Mouse (Mus musculus): Measurements from ENCODE around the gene Rnf141.

The Rnf141 gene

GRCm38 (mm10) chr7:110797722-110798409, 46.4 kb downstream of the Rnf141 start:
- DNase-seq (ENCODE audit: extremely low read depth, insufficient read length, low spot score) = no peak

- no peak for DNase-seq (ENCODE audit: extremely low read depth, insufficient read length, low spot score)
These were observed 47.7 kb downstream of the Rnf141 start for GRCm38 (mm10) chr7:110796367-110797051.

GRCm38 (mm10) chr7:110794722-110795121, 49.5 kb downstream of the Rnf141 start:
- DNase-seq (ENCODE audit: extremely low read depth, insufficient read length, low spot score) = no peak

- no peak for DNase-seq (ENCODE audit: extremely low read depth, insufficient read length, low spot score)
These were observed 51.4 kb downstream of the Rnf141 start for GRCm38 (mm10) chr7:110792834-110793233.

GRCm38 (mm10) chr7:110792201-110792600, 52.1 kb downstream of the Rnf141 start:
- DNase-seq (ENCODE audit: extremely low read depth, insufficient read length, low spot score) = no peak

- no peak for DNase-seq (ENCODE audit: extremely low read depth, insufficient read length, low spot score)
These were observed 53.4 kb downstream of the Rnf141 start for GRCm38 (mm10) chr7:110790878-110791277.

- peak; percentile 55 for DNase-seq (ENCODE audit: extremely low read depth, insufficient read length, low spot score)
These were observed 56.9 kb downstream of the Rnf141 start for GRCm38 (mm10) chr7:110787310-110787709.

GRCm38 (mm10) chr7:110785741-110786146, 58.5 kb downstream of the Rnf141 start:
- DNase-seq (ENCODE audit: extremely low read depth, insufficient read length, low spot score) = no peak

- peak; percentile 48 for DNase-seq (ENCODE audit: extremely low read depth, insufficient read length, low spot score)
These were observed 59.3 kb downstream of the Rnf141 start for GRCm38 (mm10) chr7:110784965-110785364.

GRCm38 (mm10) chr7:110782845-110783478, 61.3 kb downstream of the Rnf141 start:
- no peak for DNase-seq (ENCODE audit: extremely low read depth, insufficient read length, low spot score)

GRCm38 (mm10) chr7:110782135-110782534, 62.1 kb downstream of the Rnf141 start:
- no peak for DNase-seq (ENCODE audit: extremely low read depth, insufficient read length, low spot score)

- DNase-seq (ENCODE audit: extremely low read depth, insufficient read length, low spot score) = no peak
These were observed 63.0 kb downstream of the Rnf141 start for GRCm38 (mm10) chr7:110781231-110781711.

- peak; percentile 71 for DNase-seq (ENCODE audit: extremely low read depth, insufficient read length, low spot score)
These were observed 63.7 kb downstream of the Rnf141 start for GRCm38 (mm10) chr7:110780520-110780919.

- DNase-seq (ENCODE audit: extremely low read depth, insufficient read length, low spot score) = peak; percentile 62
These were observed 64.6 kb downstream of the Rnf141 start for GRCm38 (mm10) chr7:110779605-110780111.

- no peak for DNase-seq (ENCODE audit: extremely low read depth, insufficient read length, low spot score)
These were observed 65.3 kb downstream of the Rnf141 start for GRCm38 (mm10) chr7:110778933-110779332.

- no peak for DNase-seq (ENCODE audit: extremely low read depth, insufficient read length, low spot score)
These were observed 66.9 kb downstream of the Rnf141 start for GRCm38 (mm10) chr7:110777146-110778001.

- no peak for DNase-seq (ENCODE audit: extremely low read depth, insufficient read length, low spot score)
These were observed 69.6 kb downstream of the Rnf141 start for GRCm38 (mm10) chr7:110774674-110775073.

- DNase-seq (ENCODE audit: extremely low read depth, insufficient read length, low spot score) = peak; percentile 47
These were observed 70.2 kb downstream of the Rnf141 start for GRCm38 (mm10) chr7:110774077-110774476.

GRCm38 (mm10) chr7:110773204-110774002, 70.9 kb downstream of the Rnf141 start:
- peak; percentile 71 for DNase-seq (ENCODE audit: extremely low read depth, insufficient read length, low spot score)

- peak; percentile 36 for DNase-seq (ENCODE audit: extremely low read depth, insufficient read length, low spot score)
These were observed 71.9 kb downstream of the Rnf141 start for GRCm38 (mm10) chr7:110772343-110772742.

Measured in 3134 (cell line).